Mouse (Mus musculus) ES-E14 (cell line): ENCODE measurements around the gene Extl2. TPM values are rescaled to one million over a fixed set of nuclear protein-coding genes. Genes with fewer than 3 reads are reported as not detected.

Source experiments
- DNase-seq: peaks from one replicate; pipeline ENCODE4 v3.0.0-alpha.2; 2013; ENCODE audit warnings: low read depth, low spot score
- H3K27ac ChIP-seq: 2 replicates; pipeline ENCODE4 v1.5.1; 2012; ENCODE audit warnings: low read depth, mild to moderate bottlenecking, low read length, moderate library complexity, mixed read lengths; ENCODE audit not compliant: poor library complexity, insufficient read depth, severe bottlenecking
- H3K36me3 ChIP-seq: 2 replicates; pipeline ENCODE4 v1.6.1; 2012; ENCODE audit warnings: mild to moderate bottlenecking, low read length, moderate library complexity, mixed read lengths; ENCODE audit not compliant: control insufficient read depth, poor library complexity, insufficient read depth, severe bottlenecking
- H3K4me1 ChIP-seq, 2 experiments: fragments of 150-350 bp in 1 of 2; sonication (generic) in 1 of 2; 2 replicates each; pipeline ENCODE4 v1.6.1; 2012; ENCODE audit warnings: low read length in 2 of 2, mild to moderate bottlenecking in 1 of 2, mixed read lengths in 1 of 2; ENCODE audit not compliant: control insufficient read depth in 2 of 2, insufficient read depth in 2 of 2, poor library complexity in 1 of 2
- H3K4me3 ChIP-seq, 2 experiments: fragments of 150-350 bp in 1 of 2; sonication (generic) in 1 of 2; 2 replicates each; pipeline ENCODE4 v1.5.1; 2012; ENCODE audit warnings: low read length in 2 of 2, low read depth in 1 of 2, mild to moderate bottlenecking in 1 of 2, mixed read lengths in 1 of 2; ENCODE audit not compliant: insufficient read depth in 1 of 2, poor library complexity in 1 of 2, severe bottlenecking in 1 of 2
- H3K9ac ChIP-seq: 2 replicates; pipeline ENCODE4 v1.6.1; 2012; ENCODE audit warnings: low read depth, mild to moderate bottlenecking, low read length, mixed read lengths; ENCODE audit not compliant: poor library complexity, insufficient read depth, severe bottlenecking
- H3K9me3 ChIP-seq: fragments of 150-350 bp; sonication (generic); 2 replicates; pipeline ENCODE4 v1.6.1; 2012; ENCODE audit warnings: low read depth, mild to moderate bottlenecking, low read length; ENCODE audit not compliant: control insufficient read depth, insufficient read depth
- CHD2 ChIP-seq: IDR thresholded peaks from 2 replicates; pipeline ENCODE4 v1.6.1; 2014; ENCODE audit warnings: mild to moderate bottlenecking, low read depth, low read length, inconsistent platforms
- HCFC1 ChIP-seq: IDR thresholded peaks from 2 replicates; pipeline ENCODE4 v1.6.1; 2012; ENCODE audit warnings: low read length, inconsistent platforms, borderline replicate concordance; ENCODE audit not compliant: insufficient read depth
- MAFK ChIP-seq: IDR thresholded peaks from 2 replicates; pipeline ENCODE4 v1.6.1; 2014; ENCODE audit warnings: mild to moderate bottlenecking, low read depth, low read length, inconsistent platforms; ENCODE audit not compliant: insufficient read depth
- ZC3H11A ChIP-seq: IDR thresholded peaks from 2 replicates; pipeline ENCODE4 v1.6.1; 2012; ENCODE audit warnings: low read depth, mild to moderate bottlenecking, inconsistent platforms, low read length, borderline replicate concordance
- ZNF384 ChIP-seq: IDR thresholded peaks from 2 replicates; pipeline ENCODE4 v1.6.1; 2012; ENCODE audit warnings: low read depth, low read length, inconsistent platforms
- in situ Hi-C, 2 experiments: fragments of 600-800 bp; cut with MboI; formaldehyde crosslinking; loops; one replicate each; pipeline ENCODE4 v1.15.1; 2025; ENCODE audit warnings: low sequenced_read_pairs in 2 of 2, inconsistent platforms in 1 of 2; ENCODE audit not compliant: unreplicated experiment in 2 of 2
- total RNA-seq: library from RNA; depleted of rRNA; stranded (reverse); fragments of 300-350 nt; gene quantifications from 2 replicates; pipeline ENCODE4 v1.2.3, GENCODE M21; 2012; rRNA removed

Extl2 gene
- total RNA-seq, 1 experiment = 8.8 TPM

- Histone ChIP-seq H3K4me1 (no peaks in the 10 kb centered on the region), H3K9me3 (no peaks in the 10 kb centered on the region), H3K4me3 (no peak overlapping the region), H3K9ac (no peak overlapping the region), H3K27ac (no peak overlapping the region), H3K36me3 (no peaks in the 10 kb centered on the region)
- DNase-seq = no peak
- in situ Hi-C loops = no loop called here
- TF ChIP-seq ZC3H11A = no peak
- TF ChIP-seq ZNF384 = no peak
- TF ChIP-seq MAFK = no peak
- TF ChIP-seq HCFC1 = no peak
- no peak for TF ChIP-seq CHD2
Observed at GRCm38 (mm10) chr3:116060320-116060719, 53.1 kb downstream of the Extl2 start.

- Histone ChIP-seq H3K36me3 (no peaks in the 10 kb centered on the region), H3K4me1 (no peaks in the 10 kb centered on the region), H3K9ac (no peak overlapping the region), H3K9me3 (no peaks in the 10 kb centered on the region), H3K27ac (no peak overlapping the region), H3K4me3 (no peak overlapping the region)
- in situ Hi-C loops = no loop called here
- DNase-seq = no peak
- TF ChIP-seq CHD2 (no peak), ZC3H11A (no peak)
Observed at GRCm38 (mm10) chr3:116062141-116062540, 54.9 kb downstream of the Extl2 start.

- no peaks in the 10 kb centered on the region for H3K9me3 ChIP-seq
- H3K9ac ChIP-seq = no peak overlapping the region
- no peak for DNase-seq
- TF ChIP-seq HCFC1 (no peak), CHD2 (no peak), ZC3H11A (no peak), ZNF384 (no peak), MAFK (no peak)
- in situ Hi-C loops = no loop called here
- H3K27ac ChIP-seq = no peak overlapping the region
- H3K36me3 ChIP-seq = no peaks in the 10 kb centered on the region
- no peak overlapping the region for H3K4me3 ChIP-seq
- no peaks in the 10 kb centered on the region for H3K4me1 ChIP-seq
Observed at GRCm38 (mm10) chr3:116072584-116072983, 65.3 kb downstream of the Extl2 start.

GRCm38 (mm10) chr3:116076739-116077138, 69.5 kb downstream of the Extl2 start:
- H3K4me3 ChIP-seq = no peak overlapping the region
- no peaks in the 10 kb centered on the region for H3K36me3 ChIP-seq
- DNase-seq = no peak
- no peaks in the 10 kb centered on the region for H3K9me3 ChIP-seq
- in situ Hi-C loops = no loop called here
- no peak overlapping the region for H3K9ac ChIP-seq
- H3K4me1 ChIP-seq = no peaks in the 10 kb centered on the region
- H3K27ac ChIP-seq = no peak overlapping the region
- TF ChIP-seq MAFK (no peak), CHD2 (no peak), ZNF384 (no peak), ZC3H11A (no peak), HCFC1 (no peak)

GRCm38 (mm10) chr3:116078490-116078889, 71.2 kb downstream of the Extl2 start:
- Histone ChIP-seq H3K4me3 (no peak overlapping the region), H3K4me1 (no peaks in the 10 kb centered on the region), H3K27ac (no peak overlapping the region), H3K36me3 (no peaks in the 10 kb centered on the region), H3K9me3 (no peaks in the 10 kb centered on the region), H3K9ac (no peak overlapping the region)
- TF ChIP-seq ZC3H11A = no peak
- no peak for TF ChIP-seq HCFC1
- TF ChIP-seq MAFK = no peak
- TF ChIP-seq ZNF384 = no peak
- TF ChIP-seq CHD2 = no peak
- no peak for DNase-seq
- in situ Hi-C loops = no loop called here

Other genes with a start within 250 kb of the Extl2 start
- gene Dph5, start 119.6 kb upstream of the Extl2 start, total RNA-seq = 22.3 and 26.4 TPM in 2 replicates
- gene Slc30a7, start 56 bp upstream of the Extl2 start, total RNA-seq = 15.2 and 25.1 TPM in 2 replicates
- 0.16 and 0.27 TPM in 2 replicates for gene Vcam1, start 122.2 kb downstream of the Extl2 start, total RNA-seq
- not detected in 2 replicates for gene Gpr88, start 246.0 kb downstream of the Extl2 start, total RNA-seq